Mouse (Mus musculus) heart, embryonic 12.5 days (tissue): ENCODE measurements around the gene Il18bp. TPM values are rescaled to one million over a fixed set of nuclear protein-coding genes. Genes with fewer than 3 reads are reported as not detected.

Experiments
- ATAC-seq: fragments of 200-750 bp; cut with Nextera tagmentation; 2 replicates; pipeline ENCODE4 v1.8.0; 2017; ENCODE audit warnings: moderate TSS enrichment, moderate library complexity; ENCODE audit not compliant: insufficient number of reproducible peaks, low FRiP score
- H3K27ac ChIP-seq: fragments of 300-500 bp; sonication (generic); 2 replicates; pipeline ENCODE4 v1.5.1; 2016; ENCODE audit warnings: mild to moderate bottlenecking, moderate library complexity; ENCODE audit not compliant: poor library complexity, severe bottlenecking
- H3K27me3 ChIP-seq: fragments of 300-500 bp; sonication (generic); replicated peaks from 2 replicates; pipeline ENCODE4 v1.6.1; 2016; ENCODE audit warnings: mild to moderate bottlenecking, moderate library complexity
- H3K36me3 ChIP-seq: fragments of 300-500 bp; sonication (generic); 2 replicates; pipeline ENCODE4 v1.6.1; 2016; ENCODE audit warnings: mild to moderate bottlenecking, moderate library complexity
- H3K4me1 ChIP-seq: fragments of 300-500 bp; sonication (generic); replicated peaks from 2 replicates; pipeline ENCODE4 v1.6.1; 2016; ENCODE audit warnings: mild to moderate bottlenecking
- H3K4me2 ChIP-seq: fragments of 300-500 bp; sonication (generic); 2 replicates; pipeline ENCODE4 v1.6.1; 2016; ENCODE audit warnings: mild to moderate bottlenecking, moderate library complexity
- H3K4me3 ChIP-seq: fragments of 300-500 bp; sonication (generic); 2 replicates; pipeline ENCODE4 v1.5.1; 2016; ENCODE audit warnings: mild to moderate bottlenecking
- H3K9ac ChIP-seq: fragments of 300-500 bp; sonication (generic); 2 replicates; pipeline ENCODE4 v1.6.1; 2016; ENCODE audit warnings: mild to moderate bottlenecking, moderate library complexity
- H3K9me3 ChIP-seq: fragments of 300-500 bp; sonication (generic); replicated peaks from 2 replicates; pipeline ENCODE4 v1.6.1; 2016; ENCODE audit warnings: mild to moderate bottlenecking, moderate library complexity
- WGBS: fragments of 180-500 bp; shearing (Covaris S2); methylation state at CpG from one replicate; pipeline ENCODE4 v1.1.7; 2016; 5-methylcytosine and 5-hydroxymethylcytosine counted together
- polyA plus RNA-seq: library from polyadenylated mRNA; unstranded; fragments of >200 nt; fragmentation: Nextera tagmentation; extraction: Ambion mirVana; gene quantifications from 2 replicates; pipeline ENCODE4 v1.2.1, GENCODE M21; 2016

The Il18bp gene
- polyA plus RNA-seq, 1 experiment from 2014 or later = 1.8 TPM

- Histone ChIP-seq H3K27me3 (no peaks in the 10 kb centered on the region), H3K27ac (no peak overlapping the region), H3K9me3 (no peaks in the 10 kb centered on the region), H3K4me3 (no peak overlapping the region), H3K9ac (no peak overlapping the region), H3K4me2 (no peak overlapping the region), H3K4me1 (no peaks in the 10 kb centered on the region), H3K36me3 (peaks cover 86% of the 10 kb centered on the region)
- WGBS = 74% methylated on average over 1 of the region's 1 CpGs
- no peak for ATAC-seq
Observed at GRCm38 (mm10) chr7:102006520-102006919, 12.0 kb downstream of the Il18bp start.

- no peak overlapping the region for H3K4me3 ChIP-seq
- H3K27ac ChIP-seq = no peak overlapping the region
- no peaks in the 10 kb centered on the region for H3K27me3 ChIP-seq
- no peak overlapping the region for H3K9ac ChIP-seq
- peaks cover 86% of the 10 kb centered on the region for H3K36me3 ChIP-seq
- H3K4me2 ChIP-seq = no peak overlapping the region
- H3K9me3 ChIP-seq = no peaks in the 10 kb centered on the region
- WGBS = 88% methylated on average over 26 of the region's 26 CpGs
- no peaks in the 10 kb centered on the region; the same call in 1 of the 2 replicates for H3K4me1 ChIP-seq
- ATAC-seq = no peak
Observed at GRCm38 (mm10) chr7:102000921-102001630, 17.4 kb downstream of the Il18bp start.

- Histone ChIP-seq H3K9me3 (no peaks in the 10 kb centered on the region), H3K4me1 (no peaks in the 10 kb centered on the region; the same call in 1 of the 2 replicates), H3K27ac (no peak overlapping the region), H3K27me3 (no peaks in the 10 kb centered on the region), H3K9ac (no peak overlapping the region), H3K4me2 (no peak overlapping the region), H3K36me3 (peaks cover 86% of the 10 kb centered on the region), H3K4me3 (no peak overlapping the region)
- 91% methylated on average over 8 of the region's 8 CpGs for WGBS
- no peak for ATAC-seq
Observed at GRCm38 (mm10) chr7:102000296-102000695, 18.2 kb downstream of the Il18bp start.

GRCm38 (mm10) chr7:101999461-102000151 lies 18.9 kb downstream of the Il18bp start:
- H3K9me3 ChIP-seq = no peaks in the 10 kb centered on the region
- H3K9ac ChIP-seq = no peak overlapping the region
- no peaks in the 10 kb centered on the region; the same call in 1 of the 2 replicates for H3K4me1 ChIP-seq
- no peak overlapping the region for H3K4me3 ChIP-seq
- no peak for ATAC-seq
- H3K36me3 ChIP-seq = peaks cover 88% of the 10 kb centered on the region
- WGBS = 90% methylated on average over 15 of the region's 15 CpGs
- H3K27ac ChIP-seq = no peak overlapping the region
- H3K27me3 ChIP-seq = no peaks in the 10 kb centered on the region
- no peak overlapping the region for H3K4me2 ChIP-seq

DNA sequence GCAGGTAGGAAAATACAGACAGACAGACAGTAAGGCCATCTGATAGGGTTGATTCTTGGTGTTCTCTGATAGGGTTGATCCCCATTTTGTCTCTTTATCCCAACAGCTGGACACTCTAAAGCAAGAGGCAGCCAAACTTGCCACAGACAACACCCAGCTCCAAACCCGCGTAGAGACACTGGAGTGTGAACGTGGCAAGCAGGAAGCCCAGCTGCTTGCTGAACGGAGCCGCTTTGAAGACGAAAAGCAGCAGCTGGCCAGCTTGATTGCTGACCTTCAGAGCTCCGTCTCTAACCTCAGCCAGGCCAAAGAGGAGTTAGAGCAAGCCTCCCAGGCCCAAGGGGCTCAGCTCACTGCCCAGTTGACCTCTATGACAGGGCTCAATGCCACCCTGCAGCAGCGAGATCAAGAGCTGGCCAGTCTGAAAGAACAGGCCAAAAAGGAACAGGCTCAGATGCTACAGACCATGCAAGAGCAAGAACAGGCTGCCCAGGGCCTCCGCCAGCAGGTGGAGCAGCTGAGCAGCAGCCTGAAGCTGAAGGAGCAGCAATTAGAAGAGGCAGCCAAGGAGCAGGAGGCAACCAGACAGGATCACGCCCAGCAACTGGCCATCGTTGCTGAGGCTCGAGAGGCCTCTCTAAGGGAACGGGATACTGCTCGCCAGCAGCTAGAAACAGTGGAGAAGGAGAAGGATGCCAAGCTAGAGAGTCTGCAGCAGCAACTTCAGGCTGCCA lies 20.1 kb downstream of the Il18bp start:
- Histone ChIP-seq H3K27me3 (no peaks in the 10 kb centered on the region), H3K4me1 (no peaks in the 10 kb centered on the region; the same call in 1 of the 2 replicates), H3K9me3 (no peaks in the 10 kb centered on the region), H3K4me2 (no peak overlapping the region), H3K9ac (no peak overlapping the region), H3K4me3 (no peak overlapping the region), H3K27ac (no peak overlapping the region), H3K36me3 (peaks cover 97% of the 10 kb centered on the region)
- 63% methylated on average over 14 of the region's 14 CpGs for WGBS
- ATAC-seq = no peak

DNA sequence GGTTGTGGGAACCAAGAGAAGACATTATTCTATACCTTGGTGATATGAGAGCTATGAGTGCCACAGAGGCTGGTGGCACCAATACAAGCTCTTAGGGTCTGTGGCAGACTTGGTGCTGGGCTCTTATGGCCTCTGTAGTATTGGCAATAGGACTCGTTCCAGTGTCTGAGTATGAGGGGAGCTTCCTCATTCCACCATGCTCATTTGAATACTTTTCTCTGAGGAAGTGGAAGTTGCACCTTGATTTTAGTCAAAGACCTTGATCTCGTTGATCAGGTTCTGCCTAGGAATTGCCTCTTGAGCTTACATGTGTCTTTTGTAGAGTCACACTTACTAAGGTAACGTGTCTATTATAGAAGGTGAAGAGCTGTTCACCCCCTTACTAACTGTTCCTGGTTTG lies 24.2 kb downstream of the Il18bp start:
- no peak overlapping the region for H3K4me3 ChIP-seq
- ATAC-seq = no peak
- no peaks in the 10 kb centered on the region for H3K9me3 ChIP-seq
- WGBS = 86% methylated on average over 3 of the region's 3 CpGs
- H3K4me2 ChIP-seq = no peak overlapping the region
- no peaks in the 10 kb centered on the region for H3K27me3 ChIP-seq
- no peak overlapping the region for H3K9ac ChIP-seq
- no peaks in the 10 kb centered on the region; the same call in 1 of the 2 replicates for H3K4me1 ChIP-seq
- H3K36me3 ChIP-seq = peaks cover 95% of the 10 kb centered on the region
- H3K27ac ChIP-seq = no peak overlapping the region

- peaks cover 70% of the 10 kb centered on the region for H3K36me3 ChIP-seq
- WGBS = 89% methylated on average over 3 of the region's 3 CpGs
- no peak overlapping the region for H3K4me3 ChIP-seq
- no peak overlapping the region for H3K27ac ChIP-seq
- H3K27me3 ChIP-seq = no peaks in the 10 kb centered on the region
- no peaks in the 10 kb centered on the region for H3K9me3 ChIP-seq
- no peak overlapping the region for H3K9ac ChIP-seq
- H3K4me1 ChIP-seq = no peaks in the 10 kb centered on the region
- no peak overlapping the region for H3K4me2 ChIP-seq
- ATAC-seq = no peak
Observed at GRCm38 (mm10) chr7:101985081-101985480, 33.4 kb downstream of the Il18bp start.

GRCm38 (mm10) chr7:101982735-101983134 lies 35.8 kb downstream of the Il18bp start:
- H3K9me3 ChIP-seq = no peaks in the 10 kb centered on the region
- H3K36me3 ChIP-seq = peaks cover 54% of the 10 kb centered on the region
- no peak overlapping the region for H3K4me3 ChIP-seq
- ATAC-seq = no peak
- H3K27ac ChIP-seq = no peak overlapping the region
- 88% methylated on average over 1 of the region's 1 CpGs for WGBS
- H3K4me1 ChIP-seq = no peaks in the 10 kb centered on the region
- no peak overlapping the region for H3K4me2 ChIP-seq
- H3K9ac ChIP-seq = no peak overlapping the region
- H3K27me3 ChIP-seq = no peaks in the 10 kb centered on the region

GRCm38 (mm10) chr7:101974505-101974904 lies 44.0 kb downstream of the Il18bp start:
- no peak overlapping the region for H3K9ac ChIP-seq
- WGBS = 34% methylated on average over 2 of the region's 2 CpGs
- no peak overlapping the region for H3K4me3 ChIP-seq
- no peaks in the 10 kb centered on the region for H3K9me3 ChIP-seq
- H3K4me1 ChIP-seq = peaks cover 36% of the 10 kb centered on the region
- no peak overlapping the region for H3K27ac ChIP-seq
- no peak for ATAC-seq
- peaks cover 24% of the 10 kb centered on the region for H3K36me3 ChIP-seq
- no peaks in the 10 kb centered on the region for H3K27me3 ChIP-seq
- H3K4me2 ChIP-seq = no peak overlapping the region

GRCm38 (mm10) chr7:101973730-101974129 lies 44.8 kb downstream of the Il18bp start:
- no peaks in the 10 kb centered on the region for H3K9me3 ChIP-seq
- no peak overlapping the region for H3K4me3 ChIP-seq
- no peak for ATAC-seq
- no peak overlapping the region for H3K27ac ChIP-seq
- peaks cover 40% of the 10 kb centered on the region for H3K4me1 ChIP-seq
- no peaks in the 10 kb centered on the region for H3K27me3 ChIP-seq
- H3K36me3 ChIP-seq = peaks cover 21% of the 10 kb centered on the region
- 80% methylated on average over 3 of the region's 3 CpGs for WGBS
- no peak overlapping the region for H3K9ac ChIP-seq
- no peak overlapping the region for H3K4me2 ChIP-seq

DNA sequence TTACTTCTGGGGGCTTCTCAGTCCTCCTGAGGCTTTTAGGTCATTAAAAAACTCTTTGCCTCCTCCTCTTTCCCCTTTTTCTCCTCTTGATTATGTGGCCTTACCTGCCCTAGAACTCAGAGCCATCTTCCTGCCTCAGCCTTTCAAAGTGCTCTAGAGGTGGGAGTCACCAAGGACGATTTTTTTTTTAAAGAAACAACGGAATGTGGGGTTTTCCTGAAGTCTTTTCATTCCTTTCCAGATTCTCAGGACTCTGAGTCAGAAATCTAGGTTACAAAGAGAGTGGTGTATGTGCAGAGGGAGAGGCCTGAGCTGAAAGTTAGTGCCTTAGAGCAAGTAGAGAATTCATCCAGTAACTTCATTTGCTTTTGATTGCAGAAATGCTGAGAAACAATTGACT lies 46.8 kb downstream of the Il18bp start:
- Histone ChIP-seq H3K27ac (peak overlapping the region; percentile 99), H3K4me1 (peaks cover 56% of the 10 kb centered on the region), H3K27me3 (no peaks in the 10 kb centered on the region), H3K9me3 (no peaks in the 10 kb centered on the region), H3K9ac (peak overlapping the region; percentile 87), H3K4me2 (peak overlapping the region; percentile 75), H3K36me3 (peaks cover 9% of the 10 kb centered on the region), H3K4me3 (peak overlapping the region; percentile 70)
- 42% methylated on average over 2 of the region's 2 CpGs for WGBS
- ATAC-seq = no peak
